Mouse (Mus musculus) left cerebral cortex, postnatal 10 days (tissue): Measurements from ENCODE around the gene Bst1. TPM values are rescaled to one million over a fixed set of nuclear protein-coding genes. Genes with fewer than 3 reads are reported as not detected.

Experiments used
- DNase-seq, 2 experiments: peaks; one replicate each; pipeline ENCODE4 v3.0.0; 2021 to 2022; ENCODE audit warnings: low spot score in 2 of 2, mixed read lengths in 1 of 2; ENCODE audit errors: extremely low spot score in 1 of 2
- intact Hi-C: fragments of 180-260 bp; cut with DNase I; formaldehyde crosslinking; loops from one replicate; pipeline ENCODE4 v1.15.1; 2025
- total RNA-seq, 2 experiments: library from RNA; stranded (reverse); gene quantifications; 2 replicates each; pipeline ENCODE4 v1.2.3; 2021

The Bst1 gene
- total RNA-seq, 2 experiments from 2014 or later = not detected

- DNase-seq = no peak
- intact Hi-C loops = loop anchor here (5.0 kb wide), 1 partner anchor 36 kb away; no protein-coding TSS in a partner anchor
Measured at GRCm38 (mm10) chr5:43846227-43846626, 27.5 kb downstream of the Bst1 start.

DNA sequence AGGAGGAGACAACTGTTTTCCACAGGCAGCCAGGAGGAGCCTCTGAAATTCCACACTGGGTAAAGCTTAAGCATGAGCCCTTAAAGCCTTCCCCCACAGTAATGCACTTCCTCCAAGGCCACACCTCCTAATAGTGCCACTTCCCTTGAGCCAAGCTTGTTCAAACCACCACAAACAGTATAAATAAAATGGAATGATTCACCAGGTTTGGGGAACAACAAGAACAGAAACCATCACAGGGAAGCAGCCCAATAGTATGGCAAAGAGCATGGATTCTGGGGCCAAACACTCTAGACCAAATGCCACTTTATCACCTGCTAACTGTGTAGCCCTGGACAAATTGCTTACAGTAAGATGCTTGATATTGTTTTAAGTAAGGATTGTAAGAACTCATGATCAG, 28.9 kb downstream of the Bst1 start:
- no peak for DNase-seq
- intact Hi-C loops = loop anchor here (5.0 kb wide), 1 partner anchor 35 kb away; no protein-coding TSS in a partner anchor

- intact Hi-C loops = loop anchor here (5.0 kb wide), 1 partner anchor 34 kb away; no protein-coding TSS in a partner anchor
- no peak for DNase-seq
Measured at GRCm38 (mm10) chr5:43848275-43848674, 29.6 kb downstream of the Bst1 start.

DNA sequence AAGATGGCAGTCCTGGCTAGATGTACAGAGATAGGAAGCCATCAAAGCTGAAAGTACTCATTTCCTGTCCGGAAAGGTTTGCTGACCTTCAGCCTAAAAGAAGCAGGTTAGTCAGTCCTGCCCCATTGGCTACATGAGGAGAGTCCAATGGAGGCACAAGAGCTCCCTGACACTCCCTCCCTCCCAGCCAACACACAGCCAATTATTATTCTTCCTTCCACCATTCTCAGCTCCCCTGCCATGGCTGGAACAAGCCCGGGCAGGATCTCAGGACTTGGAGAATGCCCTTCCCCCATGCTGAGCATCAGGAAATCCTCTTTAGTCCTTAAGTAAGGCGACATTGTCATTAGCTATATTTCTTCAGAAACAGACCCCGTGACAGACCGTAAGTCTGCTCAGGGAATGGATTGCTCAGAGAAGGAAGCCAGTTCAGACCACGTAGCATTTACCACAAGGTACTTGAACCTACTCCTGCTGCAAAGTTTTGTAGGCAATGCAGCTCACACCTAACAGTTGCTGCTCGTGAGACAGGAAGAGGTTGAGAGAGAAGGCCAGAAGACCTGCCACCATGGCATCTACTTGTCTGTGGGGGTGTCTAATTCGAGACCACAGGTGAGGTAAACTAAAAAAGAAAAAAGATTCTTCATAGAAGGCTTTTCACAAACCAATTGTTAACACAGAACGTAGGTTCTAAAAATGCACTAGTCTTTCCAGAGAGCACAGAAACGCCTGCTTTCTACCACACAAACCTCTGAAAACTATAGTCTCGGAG, 34.6 kb downstream of the Bst1 start:
- intact Hi-C loops = no loop called here
- no peak for DNase-seq

GRCm38 (mm10) chr5:43853868-43854488, 35.3 kb downstream of the Bst1 start:
- intact Hi-C loops = no loop called here
- no peak for DNase-seq

DNA sequence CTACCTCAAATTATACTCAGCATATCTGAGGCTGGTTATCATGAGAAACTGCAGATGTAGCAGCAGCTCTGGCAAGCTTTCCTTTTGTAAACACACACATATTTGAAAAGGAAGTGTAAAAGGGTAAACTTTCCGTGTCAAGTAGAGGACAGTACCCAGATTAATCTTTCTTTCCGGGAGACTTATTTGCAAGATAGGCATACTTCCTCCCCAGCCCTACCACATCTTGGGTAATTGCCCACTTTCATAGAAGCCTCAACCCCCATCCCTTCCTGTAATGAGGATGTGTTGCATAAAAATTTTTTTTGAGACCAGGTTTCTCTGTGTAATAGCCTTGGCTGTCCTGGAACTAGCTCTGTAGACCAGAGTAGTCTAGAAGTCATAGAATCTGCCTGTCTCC, 37.1 kb downstream of the Bst1 start:
- no peak for DNase-seq
- intact Hi-C loops = no loop called here

- no peak for DNase-seq
Measured at GRCm38 (mm10) chr5:43859663-43860062, 41.0 kb downstream of the Bst1 start.

GRCm38 (mm10) chr5:43860096-43860495, 41.4 kb downstream of the Bst1 start:
- DNase-seq = no peak
- intact Hi-C loops = no loop called here

More at GRCm38 (mm10) chr5:43859663-43860062, 41.0 kb downstream of the Bst1 start:
- intact Hi-C loops = no loop called here

GRCm38 (mm10) chr5:43860670-43861431, 42.2 kb downstream of the Bst1 start:
- no peak for DNase-seq
- intact Hi-C loops = no loop called here

GRCm38 (mm10) chr5:43863642-43864041, 45.0 kb downstream of the Bst1 start:
- intact Hi-C loops = no loop called here
- DNase-seq = no peak

DNA sequence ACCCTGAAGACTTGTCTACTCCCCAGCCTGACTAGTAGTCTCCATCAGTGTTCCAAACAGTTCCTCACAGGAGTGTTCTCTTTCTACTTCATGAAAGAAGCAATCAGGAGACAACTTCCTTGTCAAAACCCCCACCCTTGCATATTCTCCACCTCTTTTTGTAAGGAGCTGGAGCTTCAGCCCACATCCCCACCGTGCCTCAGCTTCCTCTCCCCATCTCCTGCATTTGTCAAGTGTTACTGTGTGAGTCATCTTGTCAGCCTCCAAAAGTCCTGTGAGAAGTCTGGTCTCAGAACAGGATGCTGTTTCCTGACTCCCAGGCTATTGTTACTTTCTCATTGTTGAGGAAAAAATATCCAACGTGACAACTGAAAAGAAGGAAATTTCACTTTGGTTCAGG, 46.6 kb downstream of the Bst1 start:
- DNase-seq = no peak
- intact Hi-C loops = no loop called here

- no peak for DNase-seq
- intact Hi-C loops = no loop called here
Measured at GRCm38 (mm10) chr5:43868253-43868652, 49.6 kb downstream of the Bst1 start, which contains the start of gene Cd38. TSS of gene Cd38 (plus strand) at chr5:43868553.

DNA sequence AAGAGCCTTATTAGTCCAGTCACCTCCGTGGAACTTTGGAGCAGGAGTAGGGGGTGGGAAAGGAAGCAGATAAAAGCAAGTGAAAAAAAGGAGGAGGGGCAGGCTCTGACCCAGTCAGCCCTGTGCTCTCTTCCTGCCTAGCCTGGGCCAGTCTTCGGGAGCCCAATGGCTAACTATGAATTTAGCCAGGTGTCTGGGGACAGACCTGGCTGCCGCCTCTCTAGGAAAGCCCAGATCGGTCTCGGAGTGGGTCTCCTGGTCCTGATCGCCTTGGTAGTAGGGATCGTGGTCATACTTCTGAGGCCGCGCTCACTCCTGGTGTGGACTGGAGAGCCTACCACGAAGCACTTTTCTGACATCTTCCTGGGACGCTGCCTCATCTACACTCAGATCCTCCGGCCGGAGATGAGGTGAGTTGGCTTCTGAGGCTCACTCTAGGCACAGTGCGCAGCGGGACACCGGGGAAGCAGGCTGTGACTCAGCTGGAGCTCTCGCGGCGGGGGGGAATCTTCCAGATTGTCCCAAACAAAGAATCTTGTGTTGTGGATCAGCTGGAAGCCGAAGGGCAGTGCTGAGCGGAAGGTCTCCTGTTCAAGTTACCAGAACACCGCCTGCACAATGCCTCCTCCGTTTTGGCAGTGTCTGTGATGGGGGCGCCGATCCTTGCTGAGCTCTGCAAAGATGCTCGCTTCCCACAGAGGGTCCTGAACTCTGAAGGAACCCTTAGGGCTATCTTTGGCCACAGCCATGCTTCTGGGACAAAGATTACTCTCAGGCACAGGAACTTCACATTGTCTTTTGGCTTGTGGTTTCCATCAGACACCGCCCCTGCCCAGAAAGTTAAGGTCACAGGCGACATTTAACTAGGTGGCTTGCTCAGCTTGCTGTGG, 50.3 kb downstream of the Bst1 start:
- intact Hi-C loops = no loop called here
- peak in 1 of 2 experiments; percentile 81 for DNase-seq

DNA sequence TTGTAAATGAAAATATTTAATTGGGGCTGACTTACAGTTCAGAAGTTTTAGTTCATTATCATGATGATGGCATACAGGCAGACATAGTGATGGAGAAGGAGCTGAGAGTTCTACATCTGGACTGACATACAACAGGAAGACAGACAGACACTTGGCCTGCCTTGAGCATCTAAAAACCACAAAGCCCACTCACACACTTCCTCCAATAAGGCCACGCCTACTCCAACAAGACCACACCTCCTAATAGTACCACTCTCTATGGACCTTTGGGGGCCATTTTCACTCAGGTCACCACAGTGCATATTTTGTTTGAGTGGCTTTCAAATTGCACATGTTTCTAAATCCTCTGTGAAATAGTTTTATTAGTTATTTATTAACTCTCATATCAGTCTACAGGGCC, 53.2 kb downstream of the Bst1 start:
- DNase-seq = no peak
- intact Hi-C loops = no loop called here

DNA sequence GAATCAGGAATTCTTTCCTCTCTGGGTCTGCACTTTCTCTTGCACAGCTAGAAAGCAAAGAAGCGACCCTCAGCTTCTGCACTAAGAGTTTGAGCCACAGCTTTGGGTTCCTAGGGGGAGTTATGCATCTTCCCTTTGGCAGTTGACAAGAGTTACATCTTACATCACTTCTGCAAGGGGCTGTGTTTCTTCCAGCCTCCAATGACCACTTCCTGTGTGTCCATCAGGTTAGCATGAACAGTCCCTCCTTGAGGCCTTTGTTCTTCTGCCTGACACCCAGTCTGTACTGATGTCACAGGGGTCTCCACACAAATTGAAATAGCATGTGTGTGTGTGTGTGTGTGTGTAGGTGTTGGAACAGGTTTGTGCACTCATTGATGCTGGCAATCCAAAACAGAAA, 54.0 kb downstream of the Bst1 start:
- no peak for DNase-seq
- intact Hi-C loops = no loop called here

DNA sequence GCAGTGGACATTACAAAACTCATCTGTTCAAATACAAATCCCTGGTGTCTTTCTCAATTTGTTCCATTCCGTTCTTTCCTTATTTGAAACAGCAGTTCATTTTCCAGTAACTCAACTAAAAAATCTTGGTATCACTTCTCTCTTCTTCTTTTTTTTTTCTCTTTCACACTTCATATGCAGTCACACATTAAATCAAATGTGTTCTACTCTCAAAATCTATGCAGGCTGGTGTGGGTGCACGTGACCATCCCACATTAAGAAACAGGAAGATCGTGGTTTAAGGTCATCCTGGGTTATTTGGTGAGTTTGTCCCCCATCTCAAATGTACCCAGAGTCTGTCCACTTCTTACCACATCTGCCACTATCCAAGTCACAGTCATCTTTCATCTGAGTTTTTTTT, 63.3 kb downstream of the Bst1 start:
- DNase-seq = no peak
- intact Hi-C loops = loop anchor here (5.0 kb wide), 1 partner anchor 35 kb away; no protein-coding TSS in a partner anchor

- intact Hi-C loops = no loop called here
- no peak for DNase-seq
Measured at GRCm38 (mm10) chr5:43885060-43885820, 66.6 kb downstream of the Bst1 start.

GRCm38 (mm10) chr5:43892386-43892785, 73.7 kb downstream of the Bst1 start:
- DNase-seq = peak; percentile 41 to 50
- intact Hi-C loops = loop anchor here (5.0 to 10.0 kb wide), 2 partner anchors 375 to 1532 kb away; no protein-coding TSS in a partner anchor
